Mouse (Mus musculus): Measurements from ENCODE around the gene Rpl5.

DNA sequence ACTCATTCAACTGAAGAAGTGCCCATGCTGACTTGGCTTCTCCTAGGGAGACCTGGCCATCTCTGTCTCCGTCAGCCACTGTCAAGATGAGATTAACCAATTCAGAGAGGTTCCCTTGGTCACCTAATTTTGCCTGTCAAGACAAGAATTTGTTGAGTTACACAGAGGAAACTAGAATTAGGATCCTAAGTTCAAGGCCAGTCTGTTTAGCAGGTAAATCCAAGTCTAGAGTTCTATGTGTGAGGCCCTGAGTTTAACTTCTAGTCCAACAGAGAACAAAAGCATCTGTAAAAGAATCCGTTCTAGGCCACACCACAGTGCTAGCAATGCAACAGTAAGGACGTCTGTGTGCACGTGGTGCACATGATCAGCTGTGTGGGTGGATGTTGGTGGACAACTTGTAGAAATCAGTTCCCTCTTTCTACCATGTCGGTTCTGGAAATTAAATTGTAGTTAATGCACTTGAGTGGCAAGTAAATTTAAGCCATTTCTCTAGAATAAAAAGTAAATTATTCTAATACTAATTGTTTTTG lies 9.8 kb downstream of the Rpl5 start:
- no peak for TF ChIP-seq CTCF (IDR thresholded peaks at IDR 0.05)
- no peak for TF ChIP-seq POLR2A (IDR thresholded peaks at IDR 0.05; ENCODE audit: insufficient read depth, low read depth, low read length)

Data from heart, adult 2 months (tissue).